Mouse (Mus musculus) embryonic fibroblast, embryonic 13.5 days (primary cell): ENCODE results near the gene Usp48.

Source experiments
- CTCF ChIP-seq: IDR thresholded peaks from 2 replicates; pipeline ENCODE4 v1.5.1; 2011; ENCODE audit warnings: mild to moderate bottlenecking, control low read depth, low read length, moderate library complexity, borderline replicate concordance; ENCODE audit not compliant: insufficient read depth
- POLR2A ChIP-seq: IDR thresholded peaks from 2 replicates; pipeline ENCODE4 v1.6.1; 2011; ENCODE audit warnings: low read depth, mild to moderate bottlenecking, control low read depth, low read length, moderate library complexity

GRCm38 (mm10) chr4:137609281-137609680 is 15.7 kb downstream of the Usp48 start:
- TF ChIP-seq CTCF: no peak
- TF ChIP-seq POLR2A: no peak
